Mouse (Mus musculus) ES-CJ7 (cell line): ENCODE measurements around the gene Adi1.
A peak's percentile ranks its signal among the peaks of the same experiment; 100 is the strongest.

Experiments
- DNase-seq: peaks from one replicate; pipeline ENCODE4 v3.0.0; 2011; ENCODE audit warnings: low read depth, low spot score

Adi1 gene

DNA sequence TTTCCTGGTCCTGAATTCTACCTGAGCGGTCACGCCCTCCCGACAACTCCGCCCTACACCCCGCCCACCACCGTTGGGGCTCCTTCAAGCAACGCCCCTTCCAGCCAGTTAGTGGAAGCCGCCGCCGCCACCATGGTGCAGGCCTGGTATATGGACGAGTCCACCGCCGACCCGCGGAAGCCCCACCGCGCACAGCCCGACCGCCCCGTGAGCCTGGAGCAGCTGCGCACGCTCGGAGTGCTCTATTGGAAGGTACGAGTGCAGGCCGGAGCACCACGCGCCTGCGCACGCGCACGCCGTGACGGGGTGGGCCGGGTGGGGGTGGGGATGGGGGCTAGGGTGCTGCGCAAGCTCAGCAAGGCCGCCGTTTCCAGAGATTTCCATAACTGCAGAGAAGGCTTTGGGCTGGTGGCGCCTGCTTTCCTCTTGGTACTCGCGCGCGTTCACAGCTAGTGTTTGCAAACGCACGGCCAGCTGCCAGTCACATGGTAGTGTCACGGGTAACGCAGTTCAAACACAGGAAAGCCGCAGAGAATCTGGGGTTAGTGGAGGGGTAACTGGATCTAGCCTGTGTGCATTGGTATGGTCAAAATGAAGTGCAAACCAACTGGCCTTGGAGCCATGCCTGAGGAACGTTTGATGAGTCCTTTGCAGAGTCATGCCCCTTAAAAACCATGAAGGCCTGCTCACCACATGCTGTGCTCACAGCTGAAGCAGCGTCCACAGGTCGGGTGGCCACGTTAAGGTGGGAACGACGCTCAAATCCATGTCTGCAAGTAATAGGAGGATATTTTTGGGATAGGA lies at the start of gene Adi1:
Gene Adi1, plus strand, starts transcription at position 111 of the 804 bp plus-strand sequence.
- peak; percentile 91 for DNase-seq

DNA sequence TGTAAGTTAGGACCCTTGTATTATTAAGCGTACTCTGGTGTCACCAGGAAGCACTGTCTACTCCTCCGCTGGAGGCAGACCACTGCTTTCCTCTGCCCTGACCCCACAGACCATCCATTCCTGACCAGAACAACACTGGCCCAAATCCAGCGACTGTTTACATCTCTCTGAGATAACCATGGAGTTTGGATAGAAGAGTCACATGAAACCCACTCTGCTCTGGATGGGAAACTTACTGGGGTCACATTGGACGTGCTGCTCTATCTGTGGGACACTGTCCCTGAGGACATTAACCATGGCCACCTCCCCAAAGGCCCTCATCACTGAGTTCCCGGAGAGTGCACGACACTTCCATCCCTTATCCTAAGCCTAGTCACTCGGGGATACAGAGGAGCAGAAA lies 49.6 kb upstream of the Adi1 start:
- DNase-seq: no peak

DNA sequence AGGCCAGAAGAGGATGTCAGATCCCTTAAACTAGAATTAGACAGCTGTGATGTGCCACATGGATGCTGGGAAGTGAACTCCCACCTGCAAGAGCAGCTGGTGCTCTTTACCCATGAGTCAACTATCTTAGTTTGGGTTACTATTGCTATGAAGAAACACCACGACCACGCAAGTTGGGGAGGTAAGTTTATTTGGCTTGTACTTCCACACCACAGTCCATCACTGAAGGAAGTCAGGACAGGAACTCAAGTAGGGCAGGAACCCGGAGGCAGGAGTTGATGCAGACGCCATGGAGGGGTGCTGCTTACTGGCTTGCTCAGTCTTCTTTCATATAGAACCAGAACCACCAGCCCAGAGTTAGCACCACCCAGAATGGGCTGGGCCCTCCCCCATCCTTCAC lies 47.9 kb upstream of the Adi1 start:
- no peak for DNase-seq

DNA sequence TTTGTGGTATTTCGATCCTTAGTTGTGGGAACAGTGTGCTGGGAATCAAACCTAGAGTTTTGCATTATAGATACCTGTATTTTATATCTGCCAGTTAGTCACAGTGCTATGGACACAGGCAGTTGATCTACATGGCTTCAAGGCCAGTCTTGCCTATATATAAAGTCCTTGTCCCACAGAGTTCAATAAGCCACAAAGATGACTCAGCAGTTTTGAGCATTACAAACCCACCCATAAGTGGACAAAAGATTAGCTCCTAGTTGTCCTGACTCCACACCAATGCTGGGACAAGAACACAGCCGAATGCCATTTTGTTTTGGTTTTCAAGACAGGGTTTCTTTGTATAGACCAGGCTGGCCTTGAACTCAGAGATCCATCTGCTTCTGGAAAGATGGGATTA lies 46.6 kb upstream of the Adi1 start:
- peak; percentile 26 for DNase-seq

DNA sequence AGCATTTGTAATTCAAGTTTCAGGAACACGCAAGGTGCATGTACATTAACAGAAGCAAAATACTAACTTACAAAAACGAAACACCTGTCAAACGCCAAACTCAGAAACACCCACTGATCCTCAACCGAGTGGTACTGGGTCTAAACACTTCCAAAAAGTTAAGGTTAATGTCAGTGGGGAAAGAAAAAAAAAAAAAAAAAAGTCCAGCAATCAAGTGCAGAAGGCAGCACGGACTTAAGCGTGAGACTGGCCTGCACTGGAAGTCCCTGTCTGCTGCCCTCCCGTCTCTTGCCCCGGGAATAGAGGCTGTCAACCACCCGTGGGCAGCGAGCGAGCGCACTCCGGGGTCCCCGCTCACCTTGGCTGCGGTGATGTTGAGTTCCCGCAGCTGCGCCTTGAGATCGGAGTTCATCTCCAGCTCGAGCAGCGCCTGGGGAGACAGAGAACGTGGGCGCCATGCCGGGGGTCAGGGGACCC lies 39.9 kb upstream of the Adi1 start:
- no peak for DNase-seq

DNA sequence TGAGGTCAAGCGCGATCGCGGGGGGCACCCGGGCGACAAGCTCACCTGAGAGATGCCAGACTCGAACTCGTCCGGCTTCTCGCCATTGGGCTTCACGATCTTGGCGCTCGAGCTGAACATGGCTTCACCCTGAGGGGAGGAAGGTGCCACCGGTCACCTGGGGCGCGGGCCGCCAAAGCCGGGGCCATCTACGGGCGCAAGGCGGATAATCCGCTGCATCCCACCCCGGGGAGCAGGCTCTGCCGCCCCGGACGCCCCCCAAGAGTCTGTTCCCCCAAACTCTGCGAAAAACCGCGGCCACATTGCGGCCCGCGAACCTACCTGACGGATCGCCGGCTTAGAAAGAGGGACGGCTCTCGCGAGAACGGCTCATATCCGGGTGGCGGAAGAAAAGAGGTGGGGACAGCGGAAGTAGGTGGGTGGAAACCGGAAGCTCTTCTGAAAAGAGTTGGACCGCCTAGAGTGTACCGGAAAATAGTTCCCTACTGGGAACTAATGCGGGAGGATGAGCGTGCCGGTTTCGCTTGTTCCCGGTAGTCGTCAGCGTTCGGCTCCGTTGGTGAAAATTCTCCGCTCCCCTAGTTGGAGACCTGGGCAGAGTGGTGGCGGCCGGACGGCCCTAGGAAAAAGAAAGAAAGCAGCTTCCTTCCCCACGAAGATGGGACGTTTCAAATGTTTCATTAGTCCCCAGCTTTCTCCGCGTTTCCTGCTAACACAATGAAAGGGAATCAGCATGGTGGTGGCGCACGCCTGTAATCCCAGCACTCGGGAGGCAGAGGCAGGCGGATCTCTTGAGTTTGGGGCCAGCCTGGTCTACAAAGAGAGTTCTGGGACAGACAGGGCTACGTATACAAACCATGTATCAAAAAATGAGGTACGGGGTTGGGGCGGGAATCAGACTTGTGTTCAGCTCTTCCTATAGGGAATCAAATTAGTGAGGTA lies 39.2 kb upstream of the Adi1 start, which contains the start of gene Rps7:
Gene Rps7, minus strand, starts transcription at position 419 of the 942 bp plus-strand sequence.
- DNase-seq: peak; percentile 95

DNA sequence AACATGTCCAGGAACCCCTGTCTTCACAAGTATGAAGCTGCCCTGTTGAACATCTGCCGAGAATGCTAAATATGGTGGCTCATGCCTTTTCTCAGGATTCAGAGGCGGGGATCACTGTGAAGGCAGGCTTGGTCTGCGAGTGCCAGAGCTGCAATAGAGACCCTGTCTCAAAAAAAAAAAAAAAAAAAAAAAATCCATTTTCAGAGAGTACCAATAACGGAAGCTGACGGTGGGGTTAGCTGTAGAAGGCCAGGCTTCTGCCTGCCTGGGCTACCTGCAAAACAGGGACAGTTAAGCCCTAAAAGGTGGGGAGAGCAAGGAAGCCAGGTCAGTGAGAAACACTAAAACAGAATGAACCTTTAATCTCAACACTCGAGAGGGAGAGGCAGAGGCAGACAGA lies 38.5 kb upstream of the Adi1 start:
- DNase-seq: peak; percentile 24

DNA sequence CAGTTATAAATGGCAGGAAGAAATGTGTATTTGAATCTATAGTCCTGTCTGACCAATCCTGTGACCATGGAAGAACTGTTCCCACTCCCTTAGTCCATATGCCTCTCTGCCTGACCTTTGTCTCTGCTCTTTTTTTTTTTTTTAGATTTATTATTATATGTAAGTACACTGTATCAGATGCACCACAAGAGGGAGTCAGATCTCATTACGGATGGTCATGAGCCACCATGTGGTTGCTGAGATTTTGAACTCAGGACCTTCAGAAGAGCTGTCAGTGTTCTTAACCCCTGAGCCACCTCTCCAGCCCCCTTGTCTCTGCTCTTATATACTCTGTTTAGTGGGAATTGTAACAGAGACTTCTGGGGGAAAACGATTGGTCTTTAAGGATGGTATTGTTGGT lies 36.3 kb upstream of the Adi1 start:
- peak; percentile 40 for DNase-seq

DNA sequence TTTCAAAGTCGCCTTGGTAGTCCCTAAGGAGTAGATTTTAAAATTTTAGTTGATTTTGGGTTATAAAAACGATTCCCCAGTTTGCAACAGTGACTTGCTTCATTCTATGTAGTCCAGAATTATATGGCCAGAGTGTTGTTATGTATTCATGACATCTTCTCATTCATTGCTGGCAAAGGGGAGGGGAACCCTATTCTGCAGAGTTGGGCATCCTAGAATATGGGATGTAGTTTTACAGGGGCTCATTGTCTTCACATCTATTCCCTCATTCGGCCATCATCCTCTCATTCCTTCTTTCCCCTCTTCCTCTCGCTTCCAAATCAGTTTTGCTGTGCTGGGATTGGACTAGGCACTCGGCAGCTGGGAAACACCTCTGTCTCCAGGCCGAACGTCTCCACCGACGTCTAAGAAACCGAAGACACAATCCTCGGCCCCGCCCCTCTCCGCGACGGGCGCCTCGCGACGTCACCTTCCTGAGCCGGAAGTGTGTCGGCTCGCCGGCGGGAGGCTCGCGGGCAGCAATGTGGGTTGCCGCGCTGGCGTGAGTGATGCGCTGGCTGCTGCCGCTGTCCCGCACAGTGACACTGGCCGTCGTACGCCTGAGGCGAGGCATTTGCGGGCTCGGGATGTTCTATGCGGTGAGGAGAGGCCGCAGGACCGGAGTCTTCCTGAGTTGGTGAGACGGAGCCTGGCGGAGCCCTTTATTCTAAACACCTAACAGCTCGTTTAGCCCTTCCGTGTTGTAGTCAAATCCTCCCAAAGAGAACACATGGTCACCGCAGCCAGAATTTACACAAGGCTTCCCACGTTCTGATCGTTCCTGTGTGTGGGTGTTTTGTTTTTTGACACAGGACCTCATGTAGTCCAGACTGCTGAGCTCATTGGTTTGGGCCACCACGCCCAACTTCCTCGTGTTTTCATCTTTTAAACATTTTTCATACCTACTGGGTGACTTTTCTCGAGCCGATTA lies 25.6 kb upstream of the Adi1 start, which contains the start of gene Rnaseh1:
Gene Rnaseh1, plus strand, starts transcription at position 462 of the 970 bp plus-strand sequence.
- DNase-seq: peak; percentile 87

DNA sequence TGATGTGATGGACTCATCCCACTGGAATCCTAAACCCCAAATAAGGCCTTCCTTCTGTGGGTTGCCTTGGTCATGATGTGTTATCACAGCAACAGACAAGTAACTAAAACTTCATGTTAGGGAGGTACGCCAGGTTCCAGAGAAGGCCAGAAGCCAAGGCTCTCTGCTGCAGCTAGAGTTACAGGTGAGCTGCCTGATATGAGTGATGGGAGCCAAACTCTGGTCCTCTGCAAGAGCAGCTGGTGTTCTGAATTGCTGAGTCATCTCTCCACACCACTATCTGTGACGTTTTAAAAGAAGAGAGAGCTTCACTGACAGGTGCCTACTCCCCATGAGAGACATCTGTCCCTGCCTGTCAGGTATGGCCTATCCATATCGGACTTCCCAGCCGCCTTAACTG lies 12.4 kb upstream of the Adi1 start:
- no peak for DNase-seq

DNA sequence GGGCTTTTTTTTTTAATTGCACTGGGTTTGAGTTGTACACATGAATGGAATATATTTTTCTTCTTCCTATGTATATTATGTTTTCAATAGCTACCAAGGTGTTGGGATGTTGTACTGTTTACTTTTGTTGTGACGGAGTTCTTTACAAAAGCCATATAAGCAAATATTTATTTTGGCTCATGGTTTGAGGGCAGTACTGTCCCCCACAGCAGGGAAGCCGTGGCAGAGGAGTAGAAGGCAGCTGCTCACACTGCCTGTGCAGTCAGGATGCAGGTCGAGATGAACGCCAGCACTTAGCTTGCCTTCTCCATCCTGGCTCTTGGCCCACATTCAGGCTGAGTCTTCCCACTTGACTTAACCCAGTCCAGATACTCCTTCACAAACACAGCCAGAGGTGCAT lies 8.3 kb upstream of the Adi1 start:
- DNase-seq: no peak

DNA sequence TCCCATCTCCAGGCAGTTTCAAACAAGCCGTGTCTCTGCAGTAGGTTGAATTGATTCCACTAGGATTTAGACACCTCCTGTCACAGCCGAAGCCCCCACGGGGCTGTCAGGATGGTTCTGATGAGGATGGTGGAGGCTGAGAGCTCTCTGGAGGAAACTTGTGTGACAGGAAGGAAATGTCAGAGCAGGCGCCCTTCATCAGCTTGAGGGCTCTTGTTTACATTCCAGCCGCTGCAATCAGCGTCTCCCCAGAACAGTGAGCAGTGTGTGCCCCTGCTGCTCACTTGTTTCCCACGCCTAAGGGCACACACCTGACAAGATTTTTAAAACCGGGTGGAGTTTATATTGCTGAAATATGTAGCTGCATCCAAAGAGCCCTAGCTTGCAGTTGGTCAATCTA lies 7.7 kb upstream of the Adi1 start:
- DNase-seq: no peak

DNA sequence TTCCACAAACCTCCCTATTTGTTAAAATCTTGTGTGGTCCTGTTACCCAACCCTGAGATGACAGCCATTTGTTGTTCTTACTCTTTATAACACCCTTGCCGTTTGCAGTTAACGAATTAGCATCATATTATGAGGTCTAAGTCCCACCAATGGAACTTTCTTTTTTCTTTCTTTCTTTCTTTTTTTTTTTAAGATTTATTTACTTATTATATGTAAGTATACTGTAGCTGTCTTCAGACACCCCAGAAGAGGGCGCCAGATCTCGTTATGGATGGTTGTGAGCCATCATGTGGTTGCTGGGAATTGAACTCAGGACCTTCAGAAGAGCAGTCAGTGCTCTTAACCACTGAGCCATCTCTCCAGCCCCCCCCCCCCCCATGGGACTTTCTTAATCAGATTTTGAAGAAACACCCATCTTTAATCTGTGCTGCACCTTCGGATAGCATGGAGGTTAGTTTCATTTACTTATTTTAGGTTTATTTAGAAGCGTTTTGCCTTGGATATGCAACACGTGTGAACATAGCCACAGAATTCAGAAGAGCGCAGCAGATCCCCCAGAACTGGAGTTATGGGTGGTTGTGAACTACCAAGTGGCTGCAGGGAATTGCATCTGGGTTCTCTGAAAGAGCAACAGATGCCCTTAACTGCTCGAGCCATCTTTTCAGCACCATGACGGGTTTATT lies 852 bp upstream of the Adi1 start:
- no peak for DNase-seq

DNA sequence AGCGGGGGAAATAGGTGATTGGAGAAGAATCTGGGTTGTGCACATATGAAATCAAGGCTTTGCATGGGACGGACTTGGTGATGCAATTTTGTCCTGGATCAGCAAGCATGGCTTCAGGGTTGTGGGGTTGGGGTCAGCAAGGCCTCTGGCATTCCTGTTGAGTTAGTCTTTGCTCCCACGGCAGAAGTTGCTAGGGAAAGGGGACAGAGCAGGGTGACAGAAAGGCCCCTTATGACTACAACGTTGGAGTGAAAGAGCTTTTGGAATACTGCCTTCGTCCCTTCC lies 836 bp downstream of the Adi1 start:
- DNase-seq: no peak

DNA sequence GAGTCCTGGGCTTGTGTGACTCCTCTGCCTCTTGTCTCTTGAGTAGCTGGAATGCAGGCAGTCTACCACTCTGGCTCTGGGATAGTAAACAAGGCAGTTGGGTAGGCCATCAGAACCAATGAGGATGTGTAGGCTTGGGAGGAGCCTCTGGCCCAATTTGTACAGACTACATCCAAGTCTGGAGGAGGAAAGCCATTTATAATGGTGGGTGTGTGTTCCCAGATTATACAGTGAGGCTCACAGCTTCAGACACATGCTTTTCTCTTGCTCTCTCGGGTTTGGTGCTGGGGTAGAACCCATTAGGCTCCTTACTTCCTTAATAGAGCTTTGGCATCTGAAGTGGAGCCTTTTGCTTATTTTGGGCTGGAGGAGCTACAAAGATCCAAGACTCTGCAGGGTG lies 9.6 kb downstream of the Adi1 start:
- no peak for DNase-seq

DNA sequence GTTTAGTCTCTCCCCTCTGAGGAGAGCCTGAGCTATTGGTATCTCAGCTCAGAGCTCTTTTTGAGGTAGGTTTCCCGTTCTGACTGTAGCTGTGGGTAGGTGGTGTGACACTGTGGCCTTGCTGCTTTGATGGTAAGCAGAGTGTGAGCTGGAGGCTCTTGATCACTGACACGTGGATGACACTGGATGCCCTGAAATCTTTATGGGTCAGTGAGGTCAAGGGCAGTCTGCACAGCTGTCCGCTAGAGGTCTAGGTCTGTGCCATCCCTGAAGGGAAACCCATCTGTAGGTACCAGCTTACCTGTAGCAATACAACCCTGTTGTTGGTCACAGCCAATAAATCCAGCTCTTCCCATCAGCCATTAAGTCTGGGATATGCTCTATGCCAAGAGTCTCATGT lies 10.7 kb downstream of the Adi1 start:
- DNase-seq: no peak

DNA sequence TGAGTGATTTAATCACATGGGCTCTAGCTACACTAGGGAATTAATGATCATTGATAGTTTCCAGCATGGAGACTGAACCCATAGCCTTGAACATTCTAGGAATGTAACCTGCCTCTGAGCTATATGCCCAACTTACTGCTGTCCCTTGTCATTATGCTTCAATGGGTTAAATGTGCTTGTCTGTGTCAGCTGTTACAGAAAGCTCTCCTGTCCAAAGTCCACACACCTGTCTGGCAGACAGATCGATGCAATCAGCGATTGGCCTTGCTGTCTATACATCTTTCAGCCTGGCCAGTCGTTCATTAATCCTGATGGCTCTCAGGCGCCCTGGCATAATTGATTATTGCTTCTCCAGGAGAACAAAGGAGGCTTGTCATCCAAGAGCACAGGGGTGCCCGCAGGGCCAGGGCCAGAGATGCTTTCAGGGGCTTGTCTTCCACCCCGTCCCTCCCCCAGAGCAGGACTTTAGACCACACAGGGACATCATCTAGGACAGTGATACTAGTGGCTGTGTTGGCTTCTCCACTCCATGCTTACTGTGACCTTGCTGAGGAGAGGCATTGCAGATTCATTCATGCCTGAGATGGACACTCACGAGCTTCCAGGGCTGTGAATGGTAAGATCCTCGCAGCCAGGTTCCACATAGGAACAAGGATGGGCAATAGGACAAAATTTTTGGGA lies 11.3 kb downstream of the Adi1 start:
- no peak for DNase-seq

DNA sequence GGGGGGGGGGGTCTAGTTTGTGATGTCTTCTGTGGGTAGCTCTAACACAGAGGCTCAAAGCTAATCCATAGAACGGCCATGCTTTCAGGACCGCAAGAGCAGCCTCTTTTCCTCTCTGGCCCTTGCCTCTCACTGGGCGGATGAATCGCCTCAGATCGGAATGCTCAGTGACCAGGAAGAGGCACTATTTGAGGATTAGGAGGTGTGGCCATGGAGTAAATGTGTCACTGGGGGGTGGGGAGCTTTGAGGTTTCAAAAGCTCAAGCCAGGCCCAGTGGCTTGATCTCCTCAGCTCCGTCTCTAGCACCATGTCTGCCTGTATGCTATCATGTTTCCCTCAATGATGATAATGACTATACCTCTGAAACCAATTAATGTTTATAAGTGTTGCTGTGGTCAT lies 14.0 kb downstream of the Adi1 start:
- DNase-seq: no peak

DNA sequence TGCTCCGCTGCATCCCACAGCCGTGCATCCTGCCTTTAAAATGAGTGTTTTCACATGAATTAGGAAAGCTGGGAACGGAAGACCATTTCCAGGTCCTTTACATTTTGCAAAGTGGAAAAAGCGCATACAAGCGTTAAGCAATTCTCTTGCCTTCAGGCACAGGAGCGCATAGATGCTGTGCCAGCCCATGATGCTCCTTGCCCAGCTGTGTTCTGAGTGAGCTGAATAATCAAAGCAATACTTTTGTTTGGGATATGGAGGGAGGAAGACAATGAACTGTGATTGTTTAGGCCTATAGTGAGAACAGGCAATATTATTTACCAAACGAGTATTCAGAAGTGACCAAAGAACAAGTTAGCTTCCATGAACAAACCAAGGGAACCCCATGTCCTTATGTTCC lies 15.7 kb downstream of the Adi1 start:
- no peak for DNase-seq

DNA sequence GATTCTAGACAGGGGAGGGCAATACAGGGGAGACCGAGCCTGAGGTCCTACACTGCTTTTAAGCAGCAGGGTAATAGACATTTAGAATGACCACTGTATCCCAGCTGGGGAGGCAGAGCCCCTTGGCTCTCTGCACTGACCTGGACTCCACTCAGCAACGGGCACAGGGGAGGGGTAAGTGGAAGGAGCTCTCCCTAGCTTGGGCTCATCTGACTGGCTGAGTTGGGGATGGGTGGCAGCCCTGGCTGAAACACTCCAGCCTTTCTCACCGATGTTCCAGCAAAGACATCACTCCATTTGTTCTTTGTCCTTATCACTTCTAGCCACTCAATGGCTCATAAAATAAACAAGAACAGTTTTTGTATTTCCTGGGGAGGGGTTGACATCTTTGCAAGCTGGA lies 18.7 kb downstream of the Adi1 start:
- no peak for DNase-seq
